In genomic region chr10:60246519-60246918, GRCm38 (mm10) we compare ENCODE assay signal across 8 mouse cellular contexts. TPM values are rescaled to one million over a fixed set of nuclear protein-coding genes. Genes with fewer than 3 reads are reported as not detected.
DNase-seq lines count a peak whose midpoint lies in the region; ATAC-seq and TF ChIP-seq lines count a peak whose summit lies in the region.

No protein-coding gene starts in this region.

- no peaks in the 10 kb centered on the region for H3K9me3 ChIP-seq in liver, embryonic 11.5 days (ENCODE audit: control insufficient read depth, low read length)
- peaks cover 7% of the 10 kb centered on the region; the same call in 1 of the 2 replicates for H3K9me3 ChIP-seq in heart, embryonic 12.5 days (replicated peaks)

- 34% methylated on average over 5 of the region's 5 CpGs for WGBS in liver, embryonic 11.5 days
- WGBS in heart, embryonic 12.5 days, result 38% methylated on average over 5 of the region's 5 CpGs

- in situ Hi-C loops in Patski (cut with MboI; ENCODE audit: low pct_unique_long_range_greater_than_20kb), result loop anchor here (5.0 kb wide), 1 partner anchor 56 kb away; no protein-coding TSS in a partner anchor

- POLR2A ChIA-PET in Patski (lab: Charles Lee), result no interaction called here

- H3K4me1 ChIP-seq in liver, embryonic 11.5 days (replicated peaks; ENCODE audit: control insufficient read depth, insufficient read depth, low read length), result no peaks in the 10 kb centered on the region
- no peaks in the 10 kb centered on the region for H3K4me1 ChIP-seq in heart, embryonic 12.5 days (replicated peaks)

- DNase-seq in liver (peak; percentile 69), Patski (ENCODE audit: low read depth, low spot score) (no peak)
- no peak for DNase-seq in liver, embryonic 11.5 days (ENCODE audit: low spot score)
- DNase-seq in cerebellum, postnatal 10 days, result peak; percentile 69 to 77
- DNase-seq in layer of hippocampus, postnatal 25 days (ENCODE audit: extremely low spot score in 1 of 2, low spot score in 1 of 2), result peak; percentile 29 to 62
- peak; percentile 80 for DNase-seq in mesoderm, embryonic 11.5 days (ENCODE audit: low read depth, low spot score)
- peak; percentile 77 for DNase-seq in testis, postnatal 10 days (ENCODE audit: low spot score)

- H3K27ac ChIP-seq in liver, embryonic 11.5 days (ENCODE audit: low read depth, low read length), result no peak overlapping the region
- H3K27ac ChIP-seq in heart, embryonic 12.5 days (ENCODE audit: poor library complexity, severe bottlenecking), result no peak overlapping the region

- ATAC-seq in liver, embryonic 11.5 days (replicated peaks; ENCODE audit: low FRiP score), result no peak
- ATAC-seq in Patski, result no peak
- ATAC-seq in heart, embryonic 12.5 days (ENCODE audit: insufficient number of reproducible peaks, low FRiP score), result 0 out of 2 replicates have a peak, but pooled peaks have one; percentile 51

- H3K36me3 ChIP-seq in liver, embryonic 11.5 days (ENCODE audit: control insufficient read depth, insufficient read depth, low read length), result no peaks in the 10 kb centered on the region
- H3K36me3 ChIP-seq in heart, embryonic 12.5 days, result no peaks in the 10 kb centered on the region

- H3K9ac ChIP-seq in liver, embryonic 11.5 days (ENCODE audit: low read depth, low read length), result no peak overlapping the region
- H3K9ac ChIP-seq in heart, embryonic 12.5 days, result no peak overlapping the region

- H3K4me3 ChIP-seq in liver, embryonic 11.5 days (ENCODE audit: low read depth, low read length), result no peak overlapping the region
- no peak overlapping the region for H3K4me3 ChIP-seq in heart, embryonic 12.5 days

- TF ChIP-seq CTCF in Patski (IDR thresholded peaks at IDR 0.05), result peak; percentile 67

- no peak overlapping the region for H3K4me2 ChIP-seq in liver, embryonic 11.5 days
- no peak overlapping the region for H3K4me2 ChIP-seq in heart, embryonic 12.5 days

- no peaks in the 10 kb centered on the region for H3K27me3 ChIP-seq in liver, embryonic 11.5 days (replicated peaks; ENCODE audit: control insufficient read depth, insufficient read depth, low read length)
- H3K27me3 ChIP-seq in Patski, result no peaks in the 10 kb centered on the region
- H3K27me3 ChIP-seq in heart, embryonic 12.5 days (replicated peaks), result no peaks in the 10 kb centered on the region

- CTCF ChIA-PET in Patski (lab: Charles Lee), result interaction anchor here (0.7 to 5.1 kb wide), 6 partner anchors 11 to 101 kb away, joined by 3 to 33 read pairs (median 6); no protein-coding TSS in a partner anchor

RNA-seq across cellular contexts. Expression of gene Chst3, which starts 27.5 kb away (rescaled TPM):
- 0.48 and 0.60 TPM in 2 replicates for polyA plus RNA-seq in liver, embryonic 11.5 days (2014; fragmentation: Nextera tagmentation; extraction: Ambion mirVana)
- polyA plus RNA-seq in Patski (2021), result 3.0 TPM
- 0.69 and 0.72 TPM in 2 replicates for polyA plus RNA-seq in heart, embryonic 12.5 days (2016; fragmentation: Nextera tagmentation; extraction: Ambion mirVana)
- total RNA-seq in layer of hippocampus, postnatal 25 days (2021), result 1 to 10 TPM; 2.8 to 3.1 TPM

RNA-seq across cellular contexts. Expression of gene Psap, which starts 30.9 kb away (rescaled TPM):
- polyA plus RNA-seq in liver, embryonic 11.5 days (2014; fragmentation: Nextera tagmentation; extraction: Ambion mirVana), result 57.0 and 59.8 TPM in 2 replicates
- polyA plus RNA-seq in Patski (2021), result 1,741 TPM
- 95.6 and 100.0 TPM in 2 replicates for polyA plus RNA-seq in heart, embryonic 12.5 days (2016; fragmentation: Nextera tagmentation; extraction: Ambion mirVana)
- total RNA-seq in layer of hippocampus, postnatal 25 days (2021), result 1,000 to 10,000 TPM; 1,375 to 1,496 TPM

Comparison
In these comparisons a context has a peak if more than half of its experiments do, and no peak if none do; other contexts are left out.
1. DNase-seq: peak in liver (single experiment), cerebellum, postnatal 10 days (2 of 2), layer of hippocampus, postnatal 25 days (2 of 2), mesoderm, embryonic 11.5 days (single experiment) and testis, postnatal 10 days (single experiment); none in liver, embryonic 11.5 days (single experiment) and Patski (single experiment).
2. RNA of gene Psap, which starts 30.9 kb away (polyA plus RNA-seq): 1,741 TPM in Patski (single experiment); 95.6 to 100.0 TPM in heart, embryonic 12.5 days and 57.0 to 59.8 TPM in liver, embryonic 11.5 days; every median in the first group is over 10 times any median in the second.